Mouse (Mus musculus): Measurements from ENCODE around the gene Bbs9. TPM values are rescaled to one million over a fixed set of nuclear protein-coding genes. Genes with fewer than 3 reads are reported as not detected.

The Bbs9 gene
- polyA plus RNA-seq, 1 experiment = not detected

GRCm38 (mm10) chr9:22665155-22665554 lies 189.6 kb downstream of the Bbs9 start:
- Histone ChIP-seq H3K9me3 (ENCODE audit: control insufficient read depth, low read length) (no peaks in the 10 kb centered on the region), H3K27me3 (ENCODE audit: control insufficient read depth) (no peaks in the 10 kb centered on the region), H3K4me3 (replicated peaks) (no peak overlapping the region), H3K4me1 (ENCODE audit: control insufficient read depth) (no peaks in the 10 kb centered on the region), H3K36me3 (ENCODE audit: control insufficient read depth) (no peaks in the 10 kb centered on the region)
- TF ChIP-seq GATA1 (IDR thresholded peaks at IDR 0.05; ENCODE audit: low read length) (no peak), TAL1 (IDR thresholded peaks at IDR 0.05; ENCODE audit: low read length) (no peak)

DNA sequence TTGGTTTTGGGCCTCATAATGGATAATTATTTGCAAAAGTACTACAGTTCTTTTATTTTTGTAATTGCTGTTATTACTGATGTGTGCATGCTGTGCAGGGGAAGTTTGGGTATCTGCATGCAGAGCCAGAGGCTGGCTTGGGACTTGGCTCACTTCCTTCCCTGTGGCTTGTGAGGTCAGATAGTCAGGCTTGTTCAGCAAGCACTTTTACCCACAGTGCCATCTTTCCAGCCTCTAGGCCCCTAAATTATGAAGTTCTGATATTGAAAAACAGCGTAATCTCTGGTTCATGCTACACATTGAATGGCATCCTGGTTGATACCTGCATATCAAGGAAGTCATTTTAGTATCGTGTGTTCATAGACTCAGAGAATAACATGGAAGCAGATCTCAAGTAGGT lies 197.4 kb downstream of the Bbs9 start:
- Histone ChIP-seq H3K27me3 (ENCODE audit: control insufficient read depth) (no peaks in the 10 kb centered on the region), H3K9me3 (ENCODE audit: control insufficient read depth, low read length) (no peaks in the 10 kb centered on the region), H3K4me1 (ENCODE audit: control insufficient read depth) (peaks cover 2% of the 10 kb centered on the region), H3K4me3 (replicated peaks) (no peak overlapping the region), H3K36me3 (ENCODE audit: control insufficient read depth) (no peaks in the 10 kb centered on the region)
- TF ChIP-seq GATA1 (IDR thresholded peaks at IDR 0.05; ENCODE audit: low read length) (no peak), TAL1 (IDR thresholded peaks at IDR 0.05; ENCODE audit: low read length) (no peak)

DNA sequence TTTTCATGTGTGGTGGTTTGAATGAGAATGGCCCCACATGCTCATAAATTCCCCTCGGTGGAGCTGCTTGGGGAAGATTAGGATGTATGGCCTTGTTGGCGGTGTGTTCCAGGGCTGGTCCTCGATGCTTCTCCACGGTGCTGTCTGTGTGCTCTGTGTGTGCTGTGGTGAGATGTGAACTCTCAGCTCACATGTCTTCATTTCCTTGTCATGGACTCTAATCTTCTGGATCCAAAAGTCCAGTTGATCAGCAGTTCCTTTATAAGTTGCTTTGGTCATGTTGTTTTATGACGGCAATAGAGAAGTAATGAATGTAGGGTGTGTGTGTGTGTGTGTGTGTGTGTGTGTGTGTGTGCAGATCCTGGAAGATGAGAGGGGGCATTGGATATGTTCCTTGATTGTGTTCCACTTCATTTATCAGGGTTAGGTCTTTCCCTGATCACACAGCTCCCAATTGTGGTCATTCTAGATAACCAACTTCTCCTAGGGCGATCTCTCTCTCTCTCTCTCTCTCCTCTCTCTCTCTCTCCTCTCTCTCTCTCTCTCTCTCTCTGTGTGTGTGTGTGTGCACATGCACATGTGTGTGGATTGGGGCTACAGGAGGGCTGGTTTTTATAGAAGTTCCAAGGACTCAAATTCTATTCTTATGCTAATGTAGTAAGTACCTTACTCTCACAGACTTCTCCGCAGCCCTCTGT lies 201.8 kb downstream of the Bbs9 start:
- no peaks in the 10 kb centered on the region for H3K27me3 ChIP-seq (ENCODE audit: control insufficient read depth)
- H3K4me3 ChIP-seq (replicated peaks) = no peak overlapping the region
- TF ChIP-seq TAL1 (IDR thresholded peaks at IDR 0.05; ENCODE audit: low read length) (no peak), GATA1 (IDR thresholded peaks at IDR 0.05; ENCODE audit: low read length) (no peak)
- no peaks in the 10 kb centered on the region for H3K9me3 ChIP-seq (ENCODE audit: control insufficient read depth, low read length)
- no peaks in the 10 kb centered on the region for H3K36me3 ChIP-seq (ENCODE audit: control insufficient read depth)
- peaks cover 15% of the 10 kb centered on the region for H3K4me1 ChIP-seq (ENCODE audit: control insufficient read depth)

- Histone ChIP-seq H3K4me3 (replicated peaks) (no peak overlapping the region), H3K4me1 (ENCODE audit: control insufficient read depth) (peaks cover 15% of the 10 kb centered on the region), H3K27me3 (ENCODE audit: control insufficient read depth) (no peaks in the 10 kb centered on the region), H3K9me3 (ENCODE audit: control insufficient read depth, low read length) (no peaks in the 10 kb centered on the region), H3K36me3 (ENCODE audit: control insufficient read depth) (no peaks in the 10 kb centered on the region)
- no peak for TF ChIP-seq TAL1 (IDR thresholded peaks at IDR 0.05; ENCODE audit: low read length)
- no peak for TF ChIP-seq GATA1 (IDR thresholded peaks at IDR 0.05; ENCODE audit: low read length)
Observed at GRCm38 (mm10) chr9:22677997-22678396, 202.5 kb downstream of the Bbs9 start.

DNA sequence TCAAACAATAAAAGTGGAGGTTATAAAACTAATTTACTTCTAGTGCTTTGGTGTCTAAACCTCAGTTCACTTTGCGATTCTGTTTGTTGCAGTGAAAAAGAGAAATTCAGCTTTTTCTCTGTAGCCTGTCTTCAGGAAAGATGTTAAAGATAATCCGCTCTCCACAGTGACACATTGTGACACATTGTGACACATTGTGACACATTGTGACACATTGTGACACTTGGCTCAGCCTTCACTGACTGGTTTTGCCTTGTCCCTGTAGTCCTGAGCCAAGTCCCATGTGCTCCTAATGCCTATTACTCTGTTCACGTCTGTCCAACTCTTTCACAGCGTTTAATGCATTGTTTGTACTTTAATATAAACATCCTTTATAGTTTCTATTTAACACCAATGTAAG lies 203.0 kb downstream of the Bbs9 start:
- TF ChIP-seq TAL1 (IDR thresholded peaks at IDR 0.05; ENCODE audit: low read length) (no peak), GATA1 (IDR thresholded peaks at IDR 0.05; ENCODE audit: low read length) (no peak)
- H3K9me3 ChIP-seq (ENCODE audit: control insufficient read depth, low read length) = no peaks in the 10 kb centered on the region

GRCm38 (mm10) chr9:22679485-22679884 lies 204.0 kb downstream of the Bbs9 start:
- Histone ChIP-seq H3K36me3 (ENCODE audit: control insufficient read depth) (no peaks in the 10 kb centered on the region), H3K9me3 (ENCODE audit: control insufficient read depth, low read length) (no peaks in the 10 kb centered on the region), H3K27me3 (ENCODE audit: control insufficient read depth) (no peaks in the 10 kb centered on the region), H3K4me3 (replicated peaks) (no peak overlapping the region), H3K4me1 (ENCODE audit: control insufficient read depth) (peaks cover 15% of the 10 kb centered on the region)
- TF ChIP-seq GATA1 (IDR thresholded peaks at IDR 0.05; ENCODE audit: low read length) (no peak), TAL1 (IDR thresholded peaks at IDR 0.05; ENCODE audit: low read length) (no peak)

More for the DNA sequence above, 203.0 kb downstream of the Bbs9 start:
- Histone ChIP-seq H3K27me3 (ENCODE audit: control insufficient read depth) (no peaks in the 10 kb centered on the region), H3K36me3 (ENCODE audit: control insufficient read depth) (no peaks in the 10 kb centered on the region), H3K4me1 (ENCODE audit: control insufficient read depth) (peaks cover 15% of the 10 kb centered on the region), H3K4me3 (replicated peaks) (no peak overlapping the region)

DNA sequence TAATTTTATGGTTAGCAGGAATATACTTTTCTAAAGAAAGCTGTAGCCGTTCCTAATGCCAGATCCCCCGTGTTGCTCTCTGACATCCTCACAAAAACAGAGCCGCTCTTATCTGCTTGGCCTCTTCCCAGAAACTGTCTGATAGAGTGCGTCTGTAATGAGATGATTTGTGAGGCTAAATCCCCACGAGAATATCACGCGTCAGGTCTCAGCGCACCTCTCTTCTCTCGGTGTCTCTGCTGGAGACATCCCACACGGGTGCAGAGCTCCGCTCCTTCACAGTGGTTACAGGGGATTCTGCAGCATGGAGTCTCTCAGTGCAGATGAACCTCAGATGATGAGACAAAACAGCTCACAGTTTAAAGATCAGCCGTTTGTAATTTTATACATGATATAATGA lies 204.5 kb downstream of the Bbs9 start:
- no peak for TF ChIP-seq TAL1 (IDR thresholded peaks at IDR 0.05; ENCODE audit: low read length)
- TF ChIP-seq GATA1 (IDR thresholded peaks at IDR 0.05; ENCODE audit: low read length) = no peak
- Histone ChIP-seq H3K4me1 (ENCODE audit: control insufficient read depth) (peaks cover 20% of the 10 kb centered on the region), H3K4me3 (replicated peaks) (no peak overlapping the region)

DNA sequence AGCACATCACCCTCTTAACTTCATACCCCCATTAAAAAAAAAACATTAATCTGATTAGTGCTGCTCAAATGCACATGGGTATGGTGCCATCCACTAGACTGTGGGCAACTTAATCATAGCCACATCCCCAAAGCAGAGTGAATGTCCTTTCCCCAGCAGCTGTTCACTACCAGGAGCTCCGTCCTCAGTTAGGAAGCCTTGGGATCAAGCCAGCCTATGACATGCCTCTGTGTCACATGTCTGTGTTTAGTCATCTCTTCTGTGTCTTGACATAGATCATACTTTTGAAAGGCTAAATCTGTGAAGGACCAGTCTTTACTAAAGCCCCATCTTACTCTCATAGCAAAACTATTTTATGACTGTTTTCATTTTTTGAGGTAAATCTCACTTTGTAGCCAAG lies 205.0 kb downstream of the Bbs9 start:
- Histone ChIP-seq H3K27me3 (ENCODE audit: control insufficient read depth) (no peaks in the 10 kb centered on the region), H3K4me3 (replicated peaks) (no peak overlapping the region), H3K36me3 (ENCODE audit: control insufficient read depth) (no peaks in the 10 kb centered on the region), H3K9me3 (ENCODE audit: control insufficient read depth, low read length) (no peaks in the 10 kb centered on the region), H3K4me1 (ENCODE audit: control insufficient read depth) (peaks cover 24% of the 10 kb centered on the region)
- TF ChIP-seq GATA1 (IDR thresholded peaks at IDR 0.05; ENCODE audit: low read length) = no peak
- no peak for TF ChIP-seq TAL1 (IDR thresholded peaks at IDR 0.05; ENCODE audit: low read length)

More for the DNA sequence above, 204.5 kb downstream of the Bbs9 start:
- H3K27me3 ChIP-seq (ENCODE audit: control insufficient read depth) = no peaks in the 10 kb centered on the region
- no peaks in the 10 kb centered on the region for H3K9me3 ChIP-seq (ENCODE audit: control insufficient read depth, low read length)
- H3K36me3 ChIP-seq (ENCODE audit: control insufficient read depth) = no peaks in the 10 kb centered on the region

GRCm38 (mm10) chr9:22683786-22684185 lies 208.3 kb downstream of the Bbs9 start:
- H3K27me3 ChIP-seq (ENCODE audit: control insufficient read depth) = no peaks in the 10 kb centered on the region
- peaks cover 20% of the 10 kb centered on the region for H3K4me1 ChIP-seq (ENCODE audit: control insufficient read depth)
- H3K9me3 ChIP-seq (ENCODE audit: control insufficient read depth, low read length) = no peaks in the 10 kb centered on the region
- no peaks in the 10 kb centered on the region for H3K36me3 ChIP-seq (ENCODE audit: control insufficient read depth)
- no peak overlapping the region for H3K4me3 ChIP-seq (replicated peaks)
- TF ChIP-seq TAL1 (IDR thresholded peaks at IDR 0.05; ENCODE audit: low read length) = no peak

Data from erythroblast, embryonic 14.5 days (primary cell).